8 mouse cellular contexts compared by ENCODE assay signal in the genomic region with DNA sequence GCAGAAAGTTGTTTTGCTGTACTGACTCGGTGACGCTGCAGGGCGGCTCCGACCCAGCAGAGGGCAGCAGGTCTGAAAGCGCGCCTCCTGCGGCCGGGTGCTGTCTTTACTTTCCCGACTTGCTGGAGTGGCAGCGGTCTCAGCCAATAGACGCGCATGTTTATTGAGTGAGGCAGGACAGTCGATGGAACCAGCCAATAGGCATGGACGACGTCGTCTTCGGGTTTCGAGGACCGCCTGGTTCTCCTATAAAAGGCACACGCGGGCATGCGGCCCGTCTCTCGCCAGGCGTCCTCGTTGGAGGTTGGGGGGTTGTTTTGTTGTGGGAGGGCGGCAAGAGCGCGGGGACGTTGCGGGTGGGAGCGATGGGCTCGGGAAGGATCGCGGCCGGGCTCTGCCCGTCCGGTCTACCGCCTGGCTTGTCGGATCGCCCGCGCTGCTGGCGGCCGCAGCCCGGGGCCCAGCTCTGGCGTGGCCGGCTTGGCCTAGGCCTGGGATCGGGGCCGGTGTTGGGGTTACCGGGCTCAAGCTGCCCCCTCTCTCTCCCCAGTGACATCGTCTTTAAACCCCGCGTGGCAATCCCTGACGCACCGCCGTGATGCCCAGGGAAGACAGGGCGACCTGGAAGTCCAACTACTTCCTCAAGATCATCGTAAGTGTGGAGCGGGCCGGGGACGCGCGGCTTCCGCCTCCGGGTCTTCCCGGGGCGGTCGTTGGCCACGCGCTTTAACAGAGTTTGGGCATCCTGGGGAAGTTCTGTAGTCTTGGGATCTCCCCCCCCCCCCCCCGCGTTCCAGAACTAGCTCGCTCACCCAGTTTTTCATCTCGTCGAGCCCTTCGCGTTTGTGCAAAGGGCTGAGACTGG. TPM values are rescaled to one million over a fixed set of nuclear protein-coding genes. Genes with fewer than 3 reads are reported as not detected.
DNase-seq lines count a peak whose midpoint lies in the region; ATAC-seq and TF ChIP-seq lines count a peak whose summit lies in the region.

A gene (plus strand): TSS at position 231 of the 865 bp plus-strand sequence.

- peak; percentile 99 for ATAC-seq in cerebellum, adult (ENCODE audit: insufficient number of reproducible peaks, low FRiP score, low TSS enrichment)
- ATAC-seq in forebrain, embryonic 13.5 days, result peak; percentile 100
- ATAC-seq in liver, postnatal 0 days, result peak; percentile 98
- peak; percentile 99 for ATAC-seq in neural tube, embryonic 14.5 days (ENCODE audit: low read depth)

- peak within 1 kb of the TSS; percentile 83 for H3K4me2 ChIP-seq in forebrain, embryonic 13.5 days
- peak within 1 kb of the TSS; percentile 77 for H3K4me2 ChIP-seq in liver, postnatal 0 days (ENCODE audit: low read depth, low read length)
- peak within 1 kb of the TSS; percentile 77 for H3K4me2 ChIP-seq in neural tube, embryonic 14.5 days (ENCODE audit: low read depth, low read length)

- H3K27me3 ChIP-seq in ES-Bruce4 (ENCODE audit: control insufficient read depth, insufficient read depth, low read length, poor library complexity, severe bottlenecking), result no peaks in the 10 kb centered on the region
- H3K27me3 ChIP-seq in forebrain, embryonic 13.5 days, result no peaks in the 10 kb centered on the region
- H3K27me3 ChIP-seq in liver, postnatal 0 days (ENCODE audit: insufficient read depth, low read length), result no peaks in the 10 kb centered on the region
- H3K27me3 ChIP-seq in neural tube, embryonic 14.5 days (ENCODE audit: control insufficient read depth, insufficient read depth, low read length), result no peaks in the 10 kb centered on the region

- peak within 1 kb of the TSS; percentile 94 for H3K9ac ChIP-seq in ES-Bruce4 (ENCODE audit: low read depth, poor library complexity, severe bottlenecking)
- peak within 1 kb of the TSS; percentile 93 for H3K9ac ChIP-seq in forebrain, embryonic 13.5 days
- H3K9ac ChIP-seq in liver, postnatal 0 days (replicated peaks), result peak within 1 kb of the TSS; percentile 84
- H3K9ac ChIP-seq in neural tube, embryonic 14.5 days (replicated peaks; ENCODE audit: low read depth, low read length), result peak within 1 kb of the TSS; percentile 96

- H3K36me3 ChIP-seq in ES-Bruce4 (ENCODE audit: control insufficient read depth, insufficient read depth, low read length, poor library complexity, severe bottlenecking), result peaks cover 38% of the 10 kb centered on the region
- H3K36me3 ChIP-seq in forebrain, embryonic 13.5 days (ENCODE audit: poor library complexity, severe bottlenecking), result peaks cover 40% of the 10 kb centered on the region
- H3K36me3 ChIP-seq in liver, postnatal 0 days (replicated peaks; ENCODE audit: insufficient read depth, low read length), result peaks cover 44% of the 10 kb centered on the region
- peaks cover 29% of the 10 kb centered on the region for H3K36me3 ChIP-seq in neural tube, embryonic 14.5 days (ENCODE audit: control insufficient read depth, insufficient read depth, low read length)

- TF ChIP-seq EP300 in ES-Bruce4 (IDR thresholded peaks at IDR 0.05; ENCODE audit: insufficient read depth, low read depth, low read length), result no peak
- no peak for TF ChIP-seq EP300 in liver, postnatal 0 days (IDR thresholded peaks at IDR 0.05; ENCODE audit: low read depth)

- TF ChIP-seq CTCF in ES-Bruce4 (IDR thresholded peaks at IDR 0.05; ENCODE audit: low read depth, low read length), result peak; percentile 89
- peak; percentile 100 for TF ChIP-seq CTCF in liver, postnatal 0 days (IDR thresholded peaks at IDR 0.05; ENCODE audit: low read depth)

- no peaks in the 10 kb centered on the region for H3K4me1 ChIP-seq in ES-Bruce4 (ENCODE audit: control insufficient read depth, insufficient read depth, low read length)
- H3K4me1 ChIP-seq in forebrain, embryonic 13.5 days, result peaks cover 33% of the 10 kb centered on the region
- H3K4me1 ChIP-seq in liver, postnatal 0 days (ENCODE audit: insufficient read depth), result peaks cover 23% of the 10 kb centered on the region
- H3K4me1 ChIP-seq in neural tube, embryonic 14.5 days (ENCODE audit: control insufficient read depth, insufficient read depth, low read length), result peaks cover 7% of the 10 kb centered on the region

- under 1% methylated on average over 75 of the region's 78 CpGs for WGBS in forebrain, embryonic 13.5 days
- WGBS in large intestine, adult 2 months, result under 1% methylated on average over 78 of the region's 78 CpGs
- WGBS in liver, postnatal 0 days (ENCODE audit: insufficient replicate concordance), result under 1% methylated on average over 77 of the region's 78 CpGs
- WGBS in neural tube, embryonic 14.5 days, result under 1% methylated on average over 73 of the region's 78 CpGs

- intact Hi-C loops in heart, postnatal 10 days (cut with DNase I), result no loop called here

- H3K9me3 ChIP-seq in ES-Bruce4 (replicated peaks; ENCODE audit: control insufficient read depth, insufficient read depth, low read length, poor library complexity, severe bottlenecking), result no peaks in the 10 kb centered on the region
- H3K9me3 ChIP-seq in forebrain, embryonic 13.5 days (replicated peaks), result no peaks in the 10 kb centered on the region
- no peaks in the 10 kb centered on the region for H3K9me3 ChIP-seq in liver, postnatal 0 days (ENCODE audit: low read length)
- H3K9me3 ChIP-seq in neural tube, embryonic 14.5 days (ENCODE audit: control insufficient read depth, low read length), result no peaks in the 10 kb centered on the region

- peak within 1 kb of the TSS; percentile 43 for H3K27ac ChIP-seq in ES-Bruce4 (ENCODE audit: insufficient read depth, low read length)
- peak within 1 kb of the TSS; percentile 81 for H3K27ac ChIP-seq in forebrain, embryonic 13.5 days
- H3K27ac ChIP-seq in liver, postnatal 0 days (ENCODE audit: low read depth), result peak within 1 kb of the TSS; percentile 83
- H3K27ac ChIP-seq in neural tube, embryonic 14.5 days (ENCODE audit: low read depth, low read length), result peak within 1 kb of the TSS; percentile 83

- TF ChIP-seq POLR2A in ES-Bruce4 (IDR thresholded peaks at IDR 0.05; ENCODE audit: insufficient read depth, low read length), result peak; percentile 96

- peak within 1 kb of the TSS; percentile 82 for H3K4me3 ChIP-seq in ES-Bruce4 (ENCODE audit: low read depth, low read length)
- H3K4me3 ChIP-seq in forebrain, embryonic 13.5 days, result peak within 1 kb of the TSS; percentile 75
- H3K4me3 ChIP-seq in liver, postnatal 0 days (ENCODE audit: low read depth, low read length), result peak within 1 kb of the TSS; percentile 71
- peak within 1 kb of the TSS; percentile 88 for H3K4me3 ChIP-seq in neural tube, embryonic 14.5 days (ENCODE audit: low read depth, low read length)

- DNase-seq in heart, postnatal 10 days, result peak; percentile 100
- peak; percentile 97 for DNase-seq in large intestine, adult 2 months (ENCODE audit: low read depth, low spot score)
- DNase-seq in liver, postnatal 0 days, result peak; percentile 99
- DNase-seq in testis, postnatal 10 days (ENCODE audit: low spot score), result peak; percentile 99

RNA-seq across cellular contexts. Expression of the gene that starts here (rescaled TPM):
- polyA plus RNA-seq in ES-Bruce4 (2011; ENCODE audit: insufficient read depth, insufficient read length, low read depth, missing spikeins), result 3,041 and 3,060 TPM in 2 replicates
- 1,081 and 1,088 TPM in 2 replicates for polyA plus RNA-seq in forebrain, embryonic 13.5 days (2015; fragmentation: Nextera tagmentation; extraction: Ambion mirVana)
- total RNA-seq in heart, postnatal 10 days (2021), result 100 to 1,000 TPM; 788 to 793 TPM
- 2,416 and 2,431 TPM in 2 replicates for polyA plus RNA-seq in large intestine, adult 2 months (2012; rRNA removed)
- polyA plus RNA-seq in liver, postnatal 0 days (2015; fragmentation: Nextera tagmentation; extraction: Ambion mirVana), result 793 and 822 TPM in 2 replicates
- 903 and 934 TPM in 2 replicates for polyA plus RNA-seq in neural tube, embryonic 14.5 days (2014; fragmentation: Nextera tagmentation; extraction: Ambion mirVana)

Comparison
In these comparisons a context has a peak if more than half of its experiments do, and no peak if none do; other contexts are left out.
1. Peak in every context shown above with its lines: DNase-seq, ATAC-seq, H3K4me3 ChIP-seq and H3K27ac ChIP-seq.